Mouse (Mus musculus): ENCODE data around the gene Slc45a3. TPM values are rescaled to one million over a fixed set of nuclear protein-coding genes. Genes with fewer than 3 reads are reported as not detected.

Slc45a3 gene
- total and polyA plus RNA-seq, 3 experiments = 15.6 to 40.7 TPM; not detected in 1

- H3K36me3 ChIP-seq (ENCODE audit: control insufficient read depth in 1 of 2, insufficient read depth in 2 of 2, low read length in 2 of 2) = peaks cover 0 to 18% of the 10 kb centered on the region in 2 experiments; a peak in 2 of 4 replicates
- no peaks in the 10 kb centered on the region; the same call in 1 of the 2 replicates for H3K79me2 ChIP-seq (ENCODE audit: control insufficient read depth, insufficient read depth, low read length, poor library complexity)
- H3K4me3 ChIP-seq (ENCODE audit: control insufficient read depth in 1 of 2, insufficient read depth in 1 of 2, low read depth in 2 of 2, low read length in 2 of 2) = no peak overlapping the region
- H3K27ac ChIP-seq (ENCODE audit: control insufficient read depth, low read depth, low read length) = no peak overlapping the region
- DNase-seq (ENCODE audit: low read depth, low spot score) = peak; percentile 79
- H3K9ac ChIP-seq (ENCODE audit: control insufficient read depth, low read depth, low read length, poor library complexity, severe bottlenecking) = no peak overlapping the region
- no peaks in the 10 kb centered on the region for H3K27me3 ChIP-seq (ENCODE audit: control insufficient read depth in 1 of 2, insufficient read depth in 2 of 2, low read length in 2 of 2)
- H3K9me3 ChIP-seq (replicated peaks; ENCODE audit: insufficient read depth, low read length) = no peaks in the 10 kb centered on the region
- TF ChIP-seq ZC3H11A (IDR thresholded peaks at IDR 0.05; ENCODE audit: low read depth, low read length) = peak; percentile 80
- peak; percentile 90 for TF ChIP-seq SMC3 (IDR thresholded peaks at IDR 0.05; ENCODE audit: low read depth, low read length)
- TF ChIP-seq CTCF (IDR thresholded peaks at IDR 0.05 in 2 of 3, conservative IDR thresholded peaks at IDR 0.05 in 1 of 3; ENCODE audit: control insufficient read depth in 1 of 3, insufficient read depth in 1 of 3, low read depth in 2 of 3, low read length in 3 of 3, poor library complexity in 1 of 3, severe bottlenecking in 1 of 3) = peak; percentile 85 to 94 (median 89)
- TF ChIP-seq CHD2 (IDR thresholded peaks at IDR 0.05; ENCODE audit: low read length) = no peak
- TF ChIP-seq MYB (IDR thresholded peaks at IDR 0.05; ENCODE audit: low read depth, low read length) = no peak
- no peak for TF ChIP-seq NRF1 (IDR thresholded peaks at IDR 0.05; ENCODE audit: insufficient read depth, low read depth, low read length, poor library complexity, severe bottlenecking)
- TF ChIP-seq RAD21 (IDR thresholded peaks at IDR 0.05; ENCODE audit: low read depth, low read length) = peak; percentile 87
- TF ChIP-seq ELF1 (IDR thresholded peaks at IDR 0.05; ENCODE audit: low read depth, low read length) = no peak
- H3K4me1 ChIP-seq (ENCODE audit: control insufficient read depth in 1 of 2, insufficient read depth in 2 of 2, low read length in 2 of 2) = no peaks in the 10 kb centered on the region
Measured at GRCm38 (mm10) chr1:131981378-131982013, 18.7 kb downstream of the Slc45a3 start.

DNA sequence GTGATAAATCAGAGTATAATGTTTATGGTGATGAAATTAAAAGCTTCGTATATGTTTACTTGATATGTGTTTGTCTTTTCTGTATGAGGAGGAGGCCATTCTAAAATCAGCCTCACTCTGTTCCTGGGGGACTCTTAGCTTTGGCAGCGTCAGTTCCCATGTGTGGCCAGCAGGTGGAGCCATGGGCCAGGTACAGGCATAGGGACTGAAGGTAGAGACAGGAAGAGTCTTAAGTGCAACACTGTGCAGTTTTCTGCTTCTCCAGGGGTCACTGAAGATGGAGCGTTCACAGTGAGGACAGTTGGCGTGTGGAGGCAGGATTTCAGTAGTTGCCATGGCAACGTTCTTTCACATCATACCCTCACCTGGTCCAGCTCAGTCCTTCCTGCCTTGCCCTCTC is 20.1 kb downstream of the Slc45a3 start:
- no peak overlapping the region for H3K9ac ChIP-seq (ENCODE audit: control insufficient read depth, low read depth, low read length, poor library complexity, severe bottlenecking)
- no peaks in the 10 kb centered on the region for H3K9me3 ChIP-seq (replicated peaks; ENCODE audit: insufficient read depth, low read length)
- no peak overlapping the region for H3K27ac ChIP-seq (ENCODE audit: control insufficient read depth, low read depth, low read length)
- peak; percentile 82 for DNase-seq (ENCODE audit: low read depth, low spot score)
- H3K79me2 ChIP-seq (ENCODE audit: control insufficient read depth, insufficient read depth, low read length, poor library complexity) = no peaks in the 10 kb centered on the region; the same call in 1 of the 2 replicates
- H3K4me3 ChIP-seq (ENCODE audit: control insufficient read depth in 1 of 2, insufficient read depth in 1 of 2, low read depth in 2 of 2, low read length in 2 of 2) = no peak overlapping the region
- H3K4me1 ChIP-seq (ENCODE audit: control insufficient read depth in 1 of 2, insufficient read depth in 2 of 2, low read length in 2 of 2) = no peaks in the 10 kb centered on the region
- no peaks in the 10 kb centered on the region for H3K27me3 ChIP-seq (ENCODE audit: control insufficient read depth in 1 of 2, insufficient read depth in 2 of 2, low read length in 2 of 2)
- peaks cover 0 to 15% of the 10 kb centered on the region in 2 experiments; a peak in 2 of 4 replicates for H3K36me3 ChIP-seq (ENCODE audit: control insufficient read depth in 1 of 2, insufficient read depth in 2 of 2, low read length in 2 of 2)
- no peak for TF ChIP-seq JUND (IDR thresholded peaks at IDR 0.05; ENCODE audit: low read depth, low read length)
- no peak for TF ChIP-seq MAX (IDR thresholded peaks at IDR 0.05; ENCODE audit: low read length)
- no peak for TF ChIP-seq EP300 (IDR thresholded peaks at IDR 0.05; ENCODE audit: low read depth in 1 of 2, low read length in 2 of 2)
- TF ChIP-seq ZNF384 (IDR thresholded peaks at IDR 0.05; ENCODE audit: low read depth, low read length) = no peak
- peak; percentile 76 for TF ChIP-seq SMC3 (IDR thresholded peaks at IDR 0.05; ENCODE audit: low read depth, low read length)
- no peak for TF ChIP-seq MAZ (IDR thresholded peaks at IDR 0.05; ENCODE audit: low read depth, low read length)
- no peak for TF ChIP-seq TAL1 (IDR thresholded peaks at IDR 0.05; ENCODE audit: low read length)
- no peak for TF ChIP-seq RCOR1 (IDR thresholded peaks at IDR 0.05; ENCODE audit: low read depth, low read length)
- peak; percentile 66 for TF ChIP-seq RAD21 (IDR thresholded peaks at IDR 0.05; ENCODE audit: low read depth, low read length)
- TF ChIP-seq E2F4 (IDR thresholded peaks at IDR 0.05; ENCODE audit: borderline replicate concordance, low read depth, low read length) = no peak
- no peak for TF ChIP-seq HCFC1 (IDR thresholded peaks at IDR 0.05; ENCODE audit: low read depth, low read length)
- TF ChIP-seq CTCF (IDR thresholded peaks at IDR 0.05 in 2 of 3, conservative IDR thresholded peaks at IDR 0.05 in 1 of 3; ENCODE audit: control insufficient read depth in 1 of 3, insufficient read depth in 1 of 3, low read depth in 2 of 3, low read length in 3 of 3, poor library complexity in 1 of 3, severe bottlenecking in 1 of 3) = peak; percentile 90 to 98 (median 94)
- TF ChIP-seq GABPA (IDR thresholded peaks at IDR 0.05; ENCODE audit: low read depth, low read length) = no peak
- TF ChIP-seq GATA1 (IDR thresholded peaks at IDR 0.05; ENCODE audit: low read depth, low read length) = no peak
- no peak for TF ChIP-seq POLR2AphosphoS2 (IDR thresholded peaks at IDR 0.05; ENCODE audit: low read length)
- TF ChIP-seq NRF1 (IDR thresholded peaks at IDR 0.05; ENCODE audit: insufficient read depth, low read depth, low read length, poor library complexity, severe bottlenecking) = no peak
- TF ChIP-seq MAFK (IDR thresholded peaks at IDR 0.05; ENCODE audit: borderline replicate concordance, low read depth, low read length) = no peak
- TF ChIP-seq TCF12 (IDR thresholded peaks at IDR 0.05; ENCODE audit: low read depth, low read length) = no peak
- no peak for TF ChIP-seq NELFE (IDR thresholded peaks at IDR 0.05; ENCODE audit: low read depth, low read length)
- TF ChIP-seq ZKSCAN1 (IDR thresholded peaks at IDR 0.05; ENCODE audit: low read depth, low read length) = no peak
- TF ChIP-seq ELF1 (IDR thresholded peaks at IDR 0.05; ENCODE audit: low read depth, low read length) = no peak
- no peak for TF ChIP-seq CHD2 (IDR thresholded peaks at IDR 0.05; ENCODE audit: low read length)
- no peak for TF ChIP-seq USF1 (IDR thresholded peaks at IDR 0.05; ENCODE audit: low read depth, low read length)
- TF ChIP-seq ZMIZ1 (IDR thresholded peaks at IDR 0.05; ENCODE audit: low read depth, low read length) = no peak
- TF ChIP-seq SIN3A (IDR thresholded peaks at IDR 0.05; ENCODE audit: low read length) = no peak
- no peak for TF ChIP-seq USF2 (IDR thresholded peaks at IDR 0.05; ENCODE audit: borderline replicate concordance in 1 of 2, insufficient read depth in 1 of 2, low read depth in 1 of 2, low read length in 2 of 2)
- no peak for TF ChIP-seq UBTF (IDR thresholded peaks at IDR 0.05; ENCODE audit: borderline replicate concordance, insufficient read depth, low read depth, low read length)
- peak; percentile 51 for TF ChIP-seq ZC3H11A (IDR thresholded peaks at IDR 0.05; ENCODE audit: low read depth, low read length)
